Mouse (Mus musculus) liver, embryonic 14.5 days (tissue): Measurements from ENCODE around the gene Ric1. TPM values are rescaled to one million over a fixed set of nuclear protein-coding genes. Genes with fewer than 3 reads are reported as not detected.

Source experiments
- ATAC-seq: fragments of 200-750 bp; cut with Nextera tagmentation; 2 replicates; pipeline ENCODE4 v1.8.0; 2017; ENCODE audit warnings: moderate number of reproducible peaks, mild to moderate bottlenecking, moderate library complexity; ENCODE audit not compliant: insufficient read depth
- DNase-seq, 3 experiments: peaks; one replicate each; pipeline ENCODE4 v3.0.0-alpha.2; 2012 to 2013; ENCODE audit warnings: low read depth in 3 of 3, low spot score in 3 of 3
- H3K27ac ChIP-seq: fragments of 300-500 bp; sonication (generic); 2 replicates; pipeline ENCODE4 v1.5.1; 2014; ENCODE audit warnings: moderate library complexity, mild to moderate bottlenecking, control low read depth, inconsistent platforms
- H3K27me3 ChIP-seq: fragments of 300-500 bp; sonication (generic); 2 replicates; pipeline ENCODE4 v1.6.1; 2014; ENCODE audit warnings: mild to moderate bottlenecking, low read length, moderate library complexity; ENCODE audit not compliant: control insufficient read depth, insufficient read depth
- H3K36me3 ChIP-seq: fragments of 300-500 bp; sonication (generic); replicated peaks from 2 replicates; pipeline ENCODE4 v1.6.1; 2014; ENCODE audit warnings: low read depth; ENCODE audit not compliant: control insufficient read depth, insufficient read depth
- H3K4me1 ChIP-seq, 2 experiments: fragments of 200-500 bp in 1 of 2; fragments of 300-500 bp in 1 of 2; sonication (generic) in 1 of 2; replicated peaks; 2 replicates each; pipeline ENCODE4 v1.6.1; 2012 to 2014; ENCODE audit warnings: antibody characterized with exemption in 1 of 2, inconsistent platforms in 1 of 2, low read length in 1 of 2; ENCODE audit not compliant: control insufficient read depth in 2 of 2, insufficient read depth in 2 of 2
- H3K4me2 ChIP-seq: fragments of 300-500 bp; sonication (generic); 2 replicates; pipeline ENCODE4 v1.6.1; 2014; ENCODE audit warnings: low read depth, mild to moderate bottlenecking, control low read depth, moderate library complexity
- H3K4me3 ChIP-seq, 2 experiments: fragments of 200-500 bp in 1 of 2; fragments of 300-500 bp in 1 of 2; sonication (generic) in 1 of 2; 2 replicates each; pipeline ENCODE4 v1.5.1; 2012 to 2014; ENCODE audit warnings: low read depth in 2 of 2, low read length in 2 of 2, mild to moderate bottlenecking in 2 of 2, control low read depth in 1 of 2, inconsistent platforms in 1 of 2, moderate library complexity in 1 of 2; ENCODE audit not compliant: insufficient read depth in 1 of 2
- H3K9ac ChIP-seq: fragments of 300-500 bp; sonication (generic); replicated peaks from 2 replicates; pipeline ENCODE4 v1.6.1; 2014; ENCODE audit warnings: mild to moderate bottlenecking, control low read depth, moderate library complexity
- H3K9me3 ChIP-seq: fragments of 300-500 bp; sonication (generic); 2 replicates; pipeline ENCODE4 v1.6.1; 2016; ENCODE audit warnings: low read length, mixed read lengths; ENCODE audit not compliant: control insufficient read depth
- CTCF ChIP-seq: IDR thresholded peaks from 2 replicates; pipeline ENCODE4 v1.5.1; 2016; ENCODE audit warnings: antibody characterized with exemption, low read depth, control low read depth
- EP300 ChIP-seq: IDR thresholded peaks from 2 replicates; pipeline ENCODE4 v1.6.1; 2016; ENCODE audit warnings: antibody characterized with exemption, low read depth
- WGBS: fragments of 180-500 bp; shearing (Covaris S2); extraction: QIAGEN DNeasy Blood & Tissue Kit; methylation state at CpG from one replicate; pipeline ENCODE4 v1.1.7; 2014; ENCODE audit not compliant: insufficient replicate concordance; 5-methylcytosine and 5-hydroxymethylcytosine counted together
- polyA plus RNA-seq, 2 experiments: library from polyadenylated mRNA; depleted of rRNA in 1 of 2; stranded (reverse) in 1 of 2; unstranded in 1 of 2; fragments of >200 nt; fragmentation: Nextera tagmentation in 1 of 2; extraction: Ambion mirVana in 1 of 2; gene quantifications; 2 replicates each; pipeline versions ENCODE4 v1.2.1 to v1.2.3; 2012 to 2014

The Ric1 gene
- polyA plus RNA-seq, 2 experiments = 2.9 to 3.1 TPM

DNA sequence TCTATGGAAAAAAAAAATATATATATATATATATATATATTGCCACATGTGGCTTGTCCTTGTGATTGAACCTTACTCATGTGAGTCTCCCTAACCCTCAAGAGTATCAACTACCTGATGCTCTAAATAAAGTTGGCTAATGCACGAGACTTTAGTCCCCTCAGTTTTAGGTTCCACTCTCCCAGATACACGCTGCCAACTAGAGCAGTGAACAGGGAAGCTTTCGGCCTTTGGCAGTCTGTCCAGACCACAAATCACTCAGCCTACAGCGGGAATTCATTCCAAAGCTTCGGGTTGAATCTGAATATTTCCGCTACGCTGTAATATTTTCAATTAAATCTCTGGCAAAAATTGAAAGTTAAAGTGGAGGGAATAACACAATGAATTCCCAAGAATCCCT, 3.7 kb upstream of the Ric1 start:
- ATAC-seq = no peak
- no peak for TF ChIP-seq CTCF
- TF ChIP-seq EP300 = no peak
- WGBS = 83% methylated on average over 7 of the region's 7 CpGs

DNA sequence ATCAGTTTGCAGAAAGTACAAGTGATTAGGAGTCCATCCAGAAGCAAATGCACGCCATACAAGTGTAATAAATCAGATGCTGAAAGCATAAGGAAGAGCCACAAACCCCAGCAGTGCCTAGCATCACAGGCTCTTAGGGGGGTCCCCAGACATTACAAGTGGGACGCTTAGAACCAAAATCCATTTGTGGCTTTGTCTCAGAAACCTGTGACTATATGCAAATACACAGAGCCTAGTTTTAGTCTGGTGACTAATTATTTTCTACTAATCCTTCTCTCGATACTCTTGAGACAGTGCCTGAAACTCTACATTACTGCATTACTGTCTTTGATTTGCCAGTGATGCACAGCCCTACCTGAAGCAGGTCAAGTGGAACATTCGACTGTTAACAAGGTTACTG, 3.2 kb upstream of the Ric1 start:
- H3K27me3 ChIP-seq = no peaks in the 10 kb centered on the region
- H3K4me3 ChIP-seq = no peak overlapping the region
- no peak for TF ChIP-seq CTCF
- TF ChIP-seq EP300 = no peak
- DNase-seq (no peak), ATAC-seq (no peak)
- WGBS = 69% methylated on average over 4 of the region's 4 CpGs
- H3K4me2 ChIP-seq = no peak overlapping the region
- no peak overlapping the region for H3K27ac ChIP-seq
- no peaks in the 10 kb centered on the region for H3K9me3 ChIP-seq
- no peaks in the 10 kb centered on the region for H3K36me3 ChIP-seq
- H3K4me1 ChIP-seq = peaks cover 3 to 15% of the 10 kb centered on the region in 2 experiments; a peak in 3 of 4 replicates
- no peak overlapping the region for H3K9ac ChIP-seq

More for the DNA sequence above, 3.7 kb upstream of the Ric1 start:
- no peaks in the 10 kb centered on the region for H3K9me3 ChIP-seq
- peaks cover 3 to 13% of the 10 kb centered on the region in 2 experiments; a peak in 3 of 4 replicates for H3K4me1 ChIP-seq
- no peaks in the 10 kb centered on the region for H3K36me3 ChIP-seq
- H3K4me2 ChIP-seq = no peak overlapping the region
- H3K9ac ChIP-seq = no peak overlapping the region
- no peak for DNase-seq
- H3K27me3 ChIP-seq = no peaks in the 10 kb centered on the region
- no peak overlapping the region for H3K27ac ChIP-seq
- H3K4me3 ChIP-seq = no peak overlapping the region

DNA sequence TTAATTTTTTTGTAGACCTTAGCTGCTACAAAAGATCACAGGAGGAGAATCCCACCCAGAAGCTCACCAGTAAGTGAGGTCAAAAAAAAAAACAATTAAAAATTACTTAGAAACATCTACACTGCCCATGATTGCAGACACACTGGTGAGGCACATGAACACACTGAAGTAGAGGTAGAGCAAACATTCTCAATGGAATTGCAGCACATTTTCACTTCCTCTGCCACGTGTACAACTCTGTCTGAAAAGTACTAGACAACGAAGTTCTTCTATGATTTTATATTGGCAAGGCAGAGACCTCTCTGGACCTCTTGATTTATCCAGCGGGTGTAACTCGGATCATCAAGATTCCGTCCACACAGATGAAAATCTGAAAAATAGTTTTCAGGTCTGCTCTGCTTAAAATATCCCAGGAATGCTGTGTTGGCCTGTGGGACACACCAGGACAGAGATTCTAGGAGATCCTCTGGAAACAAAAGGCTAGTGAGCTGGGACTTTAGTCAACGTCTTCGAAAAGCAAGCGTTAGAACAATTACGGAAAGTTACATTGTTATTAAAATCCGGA, 1.0 kb upstream of the Ric1 start:
- Histone ChIP-seq H3K9me3 (no peaks in the 10 kb centered on the region), H3K4me1 (peaks cover 3 to 15% of the 10 kb centered on the region in 2 experiments; a peak in 3 of 4 replicates), H3K27me3 (no peaks in the 10 kb centered on the region), H3K4me3 (peak overlapping the region in 1 of 2 experiments; percentile 86; a peak in 2 of 4 replicates), H3K27ac (no peak overlapping the region), H3K4me2 (peak overlapping the region; percentile 91), H3K9ac (peak overlapping the region; percentile 87; the same call in 1 of the 2 replicates), H3K36me3 (no peaks in the 10 kb centered on the region)
- TF ChIP-seq CTCF (no peak), EP300 (no peak)
- 40% methylated on average over 10 of the region's 10 CpGs for WGBS
- DNase-seq (no peak), ATAC-seq (no peak)

DNA sequence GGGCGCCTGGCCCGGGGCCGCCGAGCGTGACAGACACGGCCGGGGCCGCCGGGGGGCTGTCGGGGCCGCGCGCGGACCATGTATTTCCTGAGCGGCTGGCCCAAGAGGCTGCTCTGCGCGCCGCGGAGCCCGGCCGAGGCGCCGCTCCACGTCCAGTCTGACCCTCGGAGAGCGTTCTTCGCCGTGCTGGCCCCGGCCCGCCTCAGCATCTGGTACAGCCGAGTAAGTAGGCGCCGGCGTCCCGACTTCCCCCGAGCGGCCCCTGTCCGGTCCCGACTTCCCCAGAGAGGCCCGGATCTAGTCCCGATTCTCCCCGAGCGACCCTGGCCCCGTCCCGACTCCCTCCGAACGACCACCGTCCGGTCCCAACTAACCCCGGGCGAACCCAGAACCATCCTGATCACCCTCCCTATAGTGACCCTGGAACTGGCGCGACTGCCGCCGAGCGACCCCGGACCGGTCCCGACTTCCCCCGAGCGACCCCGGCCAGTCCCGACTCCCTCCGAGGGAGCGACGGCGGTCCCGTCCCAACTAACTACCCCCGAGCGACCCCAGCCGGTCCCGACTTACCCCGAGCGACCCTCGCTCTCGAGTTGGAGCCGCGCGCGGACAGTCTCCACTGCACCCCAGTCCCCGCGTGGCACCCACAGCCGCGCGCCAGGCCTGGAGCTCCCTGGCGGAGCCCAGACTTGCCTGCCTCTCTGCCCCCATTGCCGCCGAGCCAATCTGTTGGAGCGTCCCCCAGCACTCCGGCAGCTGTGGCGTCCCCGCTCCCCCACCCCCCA, 555 bp downstream of the Ric1 start:
- peak overlapping the region; percentile 87 for H3K9ac ChIP-seq
- ATAC-seq = peak; percentile 54
- H3K36me3 ChIP-seq = no peaks in the 10 kb centered on the region
- no peak for TF ChIP-seq CTCF
- peak overlapping the region; percentile 28 for H3K27ac ChIP-seq
- H3K4me3 ChIP-seq = peak overlapping the region; percentile 61 to 86
- H3K9me3 ChIP-seq = no peaks in the 10 kb centered on the region
- DNase-seq = no peak
- H3K4me2 ChIP-seq = peak overlapping the region; percentile 91
- H3K27me3 ChIP-seq = no peaks in the 10 kb centered on the region
- WGBS = under 1% methylated on average over 82 of the region's 92 CpGs
- H3K4me1 ChIP-seq = peaks cover 3 to 15% of the 10 kb centered on the region in 2 experiments; a peak in 3 of 4 replicates

DNA sequence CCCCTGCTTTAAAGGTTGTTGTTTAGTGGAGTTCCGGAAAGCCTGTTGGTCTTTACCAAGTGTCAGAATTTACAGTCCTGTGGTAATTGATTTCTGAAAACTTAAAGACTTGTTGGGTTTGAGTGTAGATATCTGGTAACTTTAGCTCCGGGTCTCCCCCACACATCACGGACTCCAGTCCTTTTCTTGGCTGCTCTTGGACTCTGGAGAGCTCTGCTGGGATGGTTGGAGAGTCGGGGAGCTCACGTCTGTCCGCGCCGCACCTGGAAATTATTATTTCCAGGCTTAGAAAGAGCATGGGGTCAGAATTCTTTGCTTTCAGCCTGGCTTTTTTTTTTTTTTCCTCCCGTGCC, 1.1 kb downstream of the Ric1 start:
- no peaks in the 10 kb centered on the region for H3K9me3 ChIP-seq
- H3K27ac ChIP-seq = no peak overlapping the region
- peak overlapping the region; percentile 87 for H3K9ac ChIP-seq
- peaks cover 3 to 15% of the 10 kb centered on the region in 2 experiments; a peak in 3 of 4 replicates for H3K4me1 ChIP-seq
- 1% methylated on average over 9 of the region's 9 CpGs for WGBS
- no peaks in the 10 kb centered on the region for H3K36me3 ChIP-seq
- H3K4me3 ChIP-seq = peak overlapping the region; percentile 61 to 86
- H3K27me3 ChIP-seq = no peaks in the 10 kb centered on the region
- peak overlapping the region; percentile 91 for H3K4me2 ChIP-seq
- DNase-seq = no peak
- no peak for TF ChIP-seq CTCF
- no peak for TF ChIP-seq EP300
- no peak for ATAC-seq
